Mouse (Mus musculus) kidney, adult 2 months (tissue): ENCODE results near the gene Tiam1.

ENCODE experiments used
- CTCF ChIP-seq: fragments of 200-500 bp; conservative IDR thresholded peaks from 2 replicates; pipeline ENCODE4 v1.5.1; 2011; ENCODE audit warnings: low read depth, mild to moderate bottlenecking, control low read depth, low read length, moderate library complexity, mixed read lengths; ENCODE audit not compliant: insufficient read depth, insufficient read length
- POLR2A ChIP-seq: fragments of 200-500 bp; IDR thresholded peaks from one replicate; pipeline ENCODE4 v1.6.1; 2011; ENCODE audit warnings: low read depth, low read length, control low read depth

- TF ChIP-seq CTCF (no peak), POLR2A (no peak)
These were observed 107.9 kb downstream of the Tiam1 start for GRCm38 (mm10) chr16:90035595-90036110.
